Mouse (Mus musculus): ENCODE results near the gene Cic. TPM values are rescaled to one million over a fixed set of nuclear protein-coding genes. Genes with fewer than 3 reads are reported as not detected.

The Cic gene
- polyA plus RNA-seq, 1 experiment from 2014 or later = 25.2 TPM

DNA sequence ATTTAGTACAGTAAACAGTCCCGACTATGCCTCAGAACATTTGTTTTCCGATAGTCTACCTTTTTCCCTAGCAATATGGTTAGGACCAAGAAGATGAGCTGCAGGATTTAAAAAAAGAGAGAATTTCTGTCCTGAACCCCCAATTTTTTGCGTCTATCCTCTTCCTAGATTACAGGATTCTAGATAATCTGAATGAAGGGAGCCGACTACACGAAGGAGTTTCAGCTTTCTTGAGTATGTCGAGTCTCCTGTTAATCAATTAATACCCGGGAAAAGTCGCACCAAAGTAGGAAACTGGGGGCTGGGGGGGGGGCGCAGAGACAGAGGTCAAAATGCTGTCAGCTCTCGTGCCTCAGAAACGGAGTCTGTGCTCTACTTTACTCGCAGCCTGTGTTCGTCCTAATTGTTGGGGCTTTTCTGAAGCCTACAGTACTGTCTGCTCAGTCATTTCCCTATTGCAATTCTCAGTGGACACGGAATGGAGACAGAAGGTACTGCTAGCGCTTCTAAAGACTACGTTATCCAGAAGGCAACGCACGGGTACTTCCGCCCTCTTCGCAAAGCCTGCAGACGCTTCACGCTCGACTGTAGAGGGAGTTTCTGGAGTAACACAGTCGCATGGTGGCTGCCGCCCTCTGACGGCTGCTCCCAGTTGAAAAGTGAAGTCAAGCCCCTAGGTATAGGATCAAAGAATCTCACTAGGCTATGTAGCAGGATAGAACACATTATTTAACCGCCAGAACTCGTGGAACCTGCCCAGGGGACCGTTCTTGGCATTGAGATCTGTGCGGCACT, 28.5 kb upstream of the Cic start:
- Histone ChIP-seq H3K36me3 (ENCODE audit: control insufficient read depth, insufficient read depth, low read length) (peaks cover 20% of the 10 kb centered on the region), H3K4me3 (ENCODE audit: low read depth, low read length) (peak overlapping the region; percentile 99), H3K9me3 (ENCODE audit: control insufficient read depth, low read length) (no peaks in the 10 kb centered on the region), H3K4me2 (peak overlapping the region; percentile 97), H3K9ac (ENCODE audit: low read depth, low read length) (peak overlapping the region; percentile 71), H3K27ac (ENCODE audit: low read depth, low read length) (peak overlapping the region; percentile 63), H3K4me1 (replicated peaks; ENCODE audit: control insufficient read depth, insufficient read depth, low read length) (peaks cover 17% of the 10 kb centered on the region), H3K27me3 (replicated peaks; ENCODE audit: control insufficient read depth, insufficient read depth, low read length) (no peaks in the 10 kb centered on the region)
- ATAC-seq (replicated peaks; ENCODE audit: low FRiP score) (peak; percentile 58), DNase-seq (ENCODE audit: low spot score) (peak; percentile 74)
- 4% methylated on average over 30 of the region's 30 CpGs for WGBS

DNA sequence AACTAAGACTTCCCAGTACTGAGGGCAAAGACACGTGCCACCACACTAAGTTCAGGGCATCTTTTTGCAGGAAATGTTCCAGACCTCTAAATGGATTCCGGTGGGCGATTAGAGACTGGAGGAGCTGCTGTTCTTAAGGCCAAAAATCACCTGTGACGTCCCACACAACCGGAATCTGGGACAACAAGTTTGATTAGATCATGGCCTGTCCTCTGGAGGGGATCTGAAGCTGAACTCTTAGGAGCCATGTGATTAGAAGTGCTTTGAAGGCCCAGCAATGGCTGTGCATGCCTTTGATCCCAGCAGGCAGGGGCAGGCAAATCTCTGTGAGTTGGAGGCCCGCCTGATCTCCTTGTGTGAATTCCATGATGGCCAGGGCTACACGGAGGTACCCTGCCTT, 26.9 kb upstream of the Cic start:
- 78% methylated on average over 7 of the region's 7 CpGs for WGBS
- no peak overlapping the region for H3K27ac ChIP-seq (ENCODE audit: low read depth, low read length)

DNA sequence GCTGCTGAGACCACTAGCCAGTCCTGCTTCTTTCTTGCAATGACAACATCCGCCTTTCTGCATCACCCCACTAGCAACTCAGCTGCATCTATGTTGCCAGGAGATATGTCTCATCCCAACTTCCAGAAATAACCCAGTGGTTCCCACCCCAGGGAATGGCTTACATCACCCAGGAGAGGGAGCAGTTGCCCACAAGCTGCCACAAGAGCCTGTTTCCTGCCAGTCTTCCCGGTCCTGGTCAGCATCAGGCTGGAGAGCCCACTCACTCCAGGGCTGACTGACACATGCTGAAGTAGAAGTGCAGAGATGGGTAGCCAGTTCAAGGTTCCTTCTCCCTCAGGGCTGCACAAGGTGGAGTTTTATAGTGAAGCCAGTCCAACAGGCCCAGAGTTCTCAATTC, 26.4 kb upstream of the Cic start:
- H3K9ac ChIP-seq (ENCODE audit: low read depth, low read length) = no peak overlapping the region
- no peak for DNase-seq (ENCODE audit: low spot score)
- no peaks in the 10 kb centered on the region for H3K9me3 ChIP-seq (ENCODE audit: control insufficient read depth, low read length)
- peaks cover 12% of the 10 kb centered on the region for H3K4me1 ChIP-seq (replicated peaks; ENCODE audit: control insufficient read depth, insufficient read depth, low read length)
- no peak overlapping the region for H3K4me3 ChIP-seq (ENCODE audit: low read depth, low read length)
- no peaks in the 10 kb centered on the region for H3K27me3 ChIP-seq (replicated peaks; ENCODE audit: control insufficient read depth, insufficient read depth, low read length)
- 34% methylated on average over 2 of the region's 2 CpGs for WGBS
- H3K27ac ChIP-seq (ENCODE audit: low read depth, low read length) = peak overlapping the region; percentile 32; the same call in 1 of the 2 replicates
- H3K4me2 ChIP-seq = no peak overlapping the region
- peaks cover 21% of the 10 kb centered on the region for H3K36me3 ChIP-seq (ENCODE audit: control insufficient read depth, insufficient read depth, low read length)
- no peak for ATAC-seq (replicated peaks; ENCODE audit: low FRiP score)

More for the DNA sequence above, 26.9 kb upstream of the Cic start:
- Histone ChIP-seq H3K4me1 (replicated peaks; ENCODE audit: control insufficient read depth, insufficient read depth, low read length) (peaks cover 15% of the 10 kb centered on the region), H3K4me3 (ENCODE audit: low read depth, low read length) (no peak overlapping the region), H3K9ac (ENCODE audit: low read depth, low read length) (no peak overlapping the region), H3K36me3 (ENCODE audit: control insufficient read depth, insufficient read depth, low read length) (peaks cover 18% of the 10 kb centered on the region), H3K27me3 (replicated peaks; ENCODE audit: control insufficient read depth, insufficient read depth, low read length) (no peaks in the 10 kb centered on the region), H3K9me3 (ENCODE audit: control insufficient read depth, low read length) (no peaks in the 10 kb centered on the region), H3K4me2 (no peak overlapping the region)
- no peak for DNase-seq (ENCODE audit: low spot score)
- no peak for ATAC-seq (replicated peaks; ENCODE audit: low FRiP score)

DNA sequence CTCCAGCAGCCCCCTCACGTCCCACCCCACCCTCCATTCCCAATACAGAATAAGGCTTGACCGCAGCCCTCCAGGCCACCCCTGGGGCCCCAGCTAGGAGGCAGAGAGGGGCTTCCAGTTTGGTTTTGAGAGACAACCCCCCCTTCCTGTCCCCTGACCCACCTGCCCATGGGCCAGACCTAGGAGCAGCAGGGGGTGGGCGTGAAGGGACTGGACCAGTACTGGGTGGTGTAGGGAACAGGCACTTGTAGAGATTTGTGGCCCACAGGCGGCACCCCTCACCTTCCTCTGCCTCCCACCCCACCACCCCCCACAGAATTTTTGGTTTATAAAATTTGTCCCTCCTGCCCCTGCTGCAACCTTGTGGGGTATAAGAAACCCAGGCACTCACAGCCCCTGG, 24.1 kb upstream of the Cic start:
- DNase-seq (ENCODE audit: low spot score) = no peak
- Histone ChIP-seq H3K27me3 (replicated peaks; ENCODE audit: control insufficient read depth, insufficient read depth, low read length) (no peaks in the 10 kb centered on the region), H3K4me3 (ENCODE audit: low read depth, low read length) (no peak overlapping the region; the same call in 1 of the 2 replicates), H3K9ac (ENCODE audit: low read depth, low read length) (no peak overlapping the region), H3K4me1 (replicated peaks; ENCODE audit: control insufficient read depth, insufficient read depth, low read length) (peaks cover 28% of the 10 kb centered on the region), H3K4me2 (no peak overlapping the region), H3K36me3 (ENCODE audit: control insufficient read depth, insufficient read depth, low read length) (peaks cover 27% of the 10 kb centered on the region), H3K9me3 (ENCODE audit: control insufficient read depth, low read length) (no peaks in the 10 kb centered on the region), H3K27ac (ENCODE audit: low read depth, low read length) (no peak overlapping the region)
- no peak for ATAC-seq (replicated peaks; ENCODE audit: low FRiP score)
- WGBS = 90% methylated on average over 4 of the region's 4 CpGs

DNA sequence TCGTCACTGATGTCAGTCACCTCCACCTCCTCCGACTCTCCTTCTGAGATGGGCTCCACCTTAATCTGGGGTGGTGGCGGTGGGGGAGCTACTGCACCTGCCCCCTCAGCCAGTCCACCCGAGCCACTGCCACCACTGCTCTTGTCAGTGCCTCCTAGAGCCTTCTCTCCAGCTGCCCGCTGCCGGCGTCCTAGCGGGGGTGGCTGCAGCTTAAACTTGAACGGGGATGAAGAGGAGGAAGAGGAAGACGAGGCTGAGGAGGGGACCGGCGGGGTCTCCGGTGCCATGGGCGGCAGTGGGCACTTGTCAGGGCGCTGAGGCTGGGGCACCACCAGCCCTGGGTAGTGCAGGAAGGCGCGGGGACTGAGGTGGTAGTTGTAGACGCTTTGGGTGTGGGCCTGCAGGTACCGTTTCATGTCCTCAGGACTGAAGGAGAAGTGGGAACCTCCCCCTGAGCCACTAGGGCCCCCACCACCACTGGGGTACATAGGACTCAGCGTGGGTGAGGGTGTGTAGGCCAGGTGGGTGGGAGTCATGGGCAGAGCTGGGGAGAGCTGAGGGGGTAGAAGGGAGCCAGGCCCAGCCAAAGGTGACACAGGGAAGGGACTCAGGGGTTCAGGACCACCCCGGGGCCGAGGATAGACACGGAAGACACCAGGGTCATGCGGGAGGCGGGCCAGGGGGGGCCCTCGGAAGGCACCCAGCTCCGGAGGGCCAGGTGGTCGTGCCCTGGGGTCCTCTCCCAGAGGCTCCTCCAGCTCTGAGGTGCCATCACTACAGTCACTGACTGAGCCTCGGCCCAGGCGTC, 22.7 kb upstream of the Cic start:
- no peak overlapping the region for H3K4me2 ChIP-seq
- whole genome bisulfite sequencing = 91% methylated on average over 30 of the region's 30 CpGs
- H3K36me3 ChIP-seq (ENCODE audit: control insufficient read depth, insufficient read depth, low read length) = peaks cover 27% of the 10 kb centered on the region
- no peaks in the 10 kb centered on the region for H3K9me3 ChIP-seq (ENCODE audit: control insufficient read depth, low read length)
- DNase-seq (ENCODE audit: low spot score) (no peak), ATAC-seq (replicated peaks; ENCODE audit: low FRiP score) (no peak)
- no peak overlapping the region for H3K4me3 ChIP-seq (ENCODE audit: low read depth, low read length)
- H3K4me1 ChIP-seq (replicated peaks; ENCODE audit: control insufficient read depth, insufficient read depth, low read length) = peaks cover 28% of the 10 kb centered on the region
- no peak overlapping the region for H3K27ac ChIP-seq (ENCODE audit: low read depth, low read length)
- H3K27me3 ChIP-seq (replicated peaks; ENCODE audit: control insufficient read depth, insufficient read depth, low read length) = no peaks in the 10 kb centered on the region
- no peak overlapping the region for H3K9ac ChIP-seq (ENCODE audit: low read depth, low read length)

DNA sequence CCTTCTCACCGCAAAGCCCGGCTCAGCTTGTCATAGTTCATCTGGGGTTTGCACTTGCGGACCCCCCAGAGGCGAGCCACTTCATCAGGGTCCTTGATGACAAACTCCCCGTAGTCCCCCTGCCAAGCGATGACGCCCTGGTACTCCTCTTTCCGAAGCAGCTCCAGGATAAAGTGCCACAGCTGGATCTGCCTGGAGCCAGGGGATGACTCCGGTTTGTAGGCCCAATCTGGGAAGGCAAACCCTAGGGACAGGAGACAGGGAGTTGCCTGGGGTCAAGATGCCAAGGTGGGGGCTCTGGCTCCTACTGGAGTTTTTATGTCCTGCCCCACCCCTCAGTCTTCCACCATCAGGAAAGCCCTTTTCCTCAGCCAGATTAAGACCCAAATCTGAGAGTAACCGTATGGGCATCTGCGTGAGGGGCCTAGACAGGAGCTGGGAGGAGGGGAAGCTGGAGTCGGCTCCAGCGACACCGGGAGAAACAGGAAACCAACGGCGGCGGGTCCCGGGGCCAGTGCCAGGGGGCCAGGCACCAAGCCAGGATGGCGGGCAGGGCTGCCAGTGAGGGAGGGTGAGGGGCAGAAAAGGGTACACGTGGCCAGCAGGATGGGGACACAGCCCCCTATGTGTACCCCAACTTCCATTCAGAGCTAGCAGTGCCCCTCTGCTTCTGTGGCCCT, 21.3 kb upstream of the Cic start:
- Histone ChIP-seq H3K36me3 (ENCODE audit: control insufficient read depth, insufficient read depth, low read length) (peaks cover 27% of the 10 kb centered on the region), H3K4me3 (ENCODE audit: low read depth, low read length) (peak overlapping the region; percentile 26; the same call in 1 of the 2 replicates)
- no peak for DNase-seq (ENCODE audit: low spot score)

DNA sequence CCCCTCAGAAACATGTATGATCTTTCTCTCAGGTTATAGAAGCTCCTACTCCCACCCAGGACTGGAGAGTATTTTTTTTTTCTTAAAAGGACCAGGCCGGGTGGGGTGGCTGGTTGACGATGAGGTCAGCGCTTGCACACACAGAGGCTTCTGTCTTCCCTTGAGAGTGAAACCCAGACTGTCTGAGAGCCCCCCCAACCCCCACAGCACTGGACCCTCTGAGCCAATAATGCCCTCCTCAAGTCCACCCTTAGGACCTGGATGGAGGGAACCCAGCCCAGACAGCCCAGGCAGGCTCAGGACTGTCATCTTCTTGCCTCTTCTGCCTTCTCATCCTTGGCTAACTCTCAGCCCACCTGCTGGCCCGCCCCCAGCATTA, 20.8 kb upstream of the Cic start:
- no peak overlapping the region; the same call in 1 of the 2 replicates for H3K9ac ChIP-seq (ENCODE audit: low read depth, low read length)
- DNase-seq (ENCODE audit: low spot score) (no peak), ATAC-seq (replicated peaks; ENCODE audit: low FRiP score) (no peak)
- peak overlapping the region; percentile 26 for H3K4me3 ChIP-seq (ENCODE audit: low read depth, low read length)
- peaks cover 27% of the 10 kb centered on the region for H3K36me3 ChIP-seq (ENCODE audit: control insufficient read depth, insufficient read depth, low read length)
- WGBS = 57% methylated on average over 4 of the region's 4 CpGs
- peaks cover 34% of the 10 kb centered on the region for H3K4me1 ChIP-seq (replicated peaks; ENCODE audit: control insufficient read depth, insufficient read depth, low read length)
- no peaks in the 10 kb centered on the region for H3K9me3 ChIP-seq (ENCODE audit: control insufficient read depth, low read length)
- no peaks in the 10 kb centered on the region for H3K27me3 ChIP-seq (replicated peaks; ENCODE audit: control insufficient read depth, insufficient read depth, low read length)
- peak overlapping the region; percentile 91 for H3K4me2 ChIP-seq
- H3K27ac ChIP-seq (ENCODE audit: low read depth, low read length) = peak overlapping the region; percentile 95

More for the DNA sequence above, 21.3 kb upstream of the Cic start:
- Histone ChIP-seq H3K27ac (ENCODE audit: low read depth, low read length) (no peak overlapping the region), H3K9me3 (ENCODE audit: control insufficient read depth, low read length) (no peaks in the 10 kb centered on the region), H3K4me1 (replicated peaks; ENCODE audit: control insufficient read depth, insufficient read depth, low read length) (peaks cover 30% of the 10 kb centered on the region), H3K9ac (ENCODE audit: low read depth, low read length) (peak overlapping the region; percentile 20; the same call in 1 of the 2 replicates), H3K4me2 (peak overlapping the region; percentile 91), H3K27me3 (replicated peaks; ENCODE audit: control insufficient read depth, insufficient read depth, low read length) (no peaks in the 10 kb centered on the region)
- 70% methylated on average over 20 of the region's 20 CpGs for WGBS
- no peak for ATAC-seq (replicated peaks; ENCODE audit: low FRiP score)

DNA sequence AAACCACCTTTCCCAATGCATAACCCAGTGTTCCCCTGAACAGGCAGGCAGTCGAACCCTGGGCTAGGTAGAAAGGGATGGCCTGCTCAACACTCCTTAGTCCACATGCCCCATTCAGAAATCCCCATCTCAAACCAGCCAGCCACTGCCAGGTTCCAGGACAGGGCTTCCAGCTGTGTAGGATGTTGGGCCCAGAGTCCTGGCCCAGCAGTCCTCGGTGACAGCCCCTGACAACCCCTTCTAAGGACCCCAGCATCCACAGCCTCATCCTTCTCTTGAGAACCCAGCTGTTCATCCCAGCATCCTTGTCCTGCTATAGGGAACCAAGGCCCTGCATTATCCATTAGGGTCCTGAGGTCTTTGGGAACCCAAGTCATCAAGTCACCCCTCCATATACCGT, 20.0 kb upstream of the Cic start:
- 37% methylated on average over 3 of the region's 3 CpGs for WGBS
- no peak for DNase-seq (ENCODE audit: low spot score)
- peak overlapping the region; percentile 97 for H3K4me3 ChIP-seq (ENCODE audit: low read depth, low read length)
- peak overlapping the region; percentile 91 for H3K4me2 ChIP-seq
- peak overlapping the region; percentile 95 for H3K27ac ChIP-seq (ENCODE audit: low read depth, low read length)
- H3K27me3 ChIP-seq (replicated peaks; ENCODE audit: control insufficient read depth, insufficient read depth, low read length) = no peaks in the 10 kb centered on the region
- no peaks in the 10 kb centered on the region for H3K9me3 ChIP-seq (ENCODE audit: control insufficient read depth, low read length)
- no peak for ATAC-seq (replicated peaks; ENCODE audit: low FRiP score)
- peaks cover 26% of the 10 kb centered on the region for H3K36me3 ChIP-seq (ENCODE audit: control insufficient read depth, insufficient read depth, low read length)
- peak overlapping the region; percentile 95 for H3K9ac ChIP-seq (ENCODE audit: low read depth, low read length)
- peaks cover 37% of the 10 kb centered on the region for H3K4me1 ChIP-seq (replicated peaks; ENCODE audit: control insufficient read depth, insufficient read depth, low read length)
